Mouse (Mus musculus) gastrocnemius, postnatal 4 days (tissue): Measurements from ENCODE around the gene Rapgef1. TPM values are rescaled to one million over a fixed set of nuclear protein-coding genes. Genes with fewer than 3 reads are reported as not detected.
"Not testable (repeated sequence)": the region's sequence is repeated elsewhere in the genome, so short reads cannot be mapped to it uniquely, and the experiment has no call there.

ENCODE experiments used
- DNase-seq, 2 experiments: peaks; one replicate each; pipeline ENCODE4 v3.0.0; 2021 to 2022; ENCODE audit warnings: low spot score in 2 of 2, mixed read lengths in 2 of 2
- total RNA-seq, 2 experiments: library from RNA; stranded (reverse); gene quantifications; 2 replicates each; pipeline ENCODE4 v1.2.3; 2021

Gene Rapgef1
- total RNA-seq, 2 experiments from 2014 or later: 110 to 121 TPM

DNA sequence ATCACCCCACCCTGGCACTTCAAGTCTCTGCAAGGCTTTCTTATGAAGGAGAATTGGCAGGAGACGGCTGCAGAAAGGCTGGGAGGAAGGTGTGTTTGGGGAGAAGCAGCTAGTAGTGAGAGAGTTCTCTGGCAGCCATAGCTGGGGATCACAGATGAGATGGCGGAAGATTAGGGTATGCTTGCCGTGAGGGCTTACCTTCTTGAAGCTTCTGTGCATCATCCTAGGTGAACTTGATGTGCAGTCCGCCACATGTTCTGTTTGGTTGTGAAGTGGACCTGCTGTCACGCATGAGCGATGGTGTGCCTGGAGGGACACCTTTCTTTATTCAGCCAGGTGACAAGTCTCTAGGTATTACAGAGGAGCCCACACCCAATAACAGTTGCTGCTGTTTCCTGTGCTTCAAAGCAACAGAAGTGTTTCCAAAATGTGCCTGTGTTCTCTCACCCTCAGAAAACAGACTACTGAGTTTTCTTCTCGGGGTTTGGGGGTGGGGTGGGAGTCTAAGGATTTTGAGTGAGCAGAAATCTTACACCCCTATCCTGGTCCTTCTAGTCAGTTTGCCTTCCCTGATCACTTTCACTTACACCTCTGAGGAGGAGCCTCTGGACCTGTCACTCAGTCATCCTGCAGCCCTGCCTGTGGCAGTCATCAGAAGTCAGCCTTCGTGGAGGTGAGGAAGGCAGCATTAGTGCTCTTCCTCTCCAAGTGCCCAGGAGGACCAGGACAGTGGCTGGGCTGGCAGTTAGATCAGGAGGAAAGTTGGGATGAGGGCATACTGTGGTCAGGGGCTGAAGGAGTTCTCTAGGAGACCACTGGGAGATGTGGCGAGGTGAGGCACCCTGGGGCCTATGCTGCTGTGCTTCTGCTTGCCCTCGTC is 2.8 kb downstream of the Rapgef1 start:
- no peak for DNase-seq

GRCm38 (mm10) chr2:29623247-29624090 is 3.9 kb downstream of the Rapgef1 start:
- DNase-seq: no peak

- DNase-seq: no peak
These were observed 4.6 kb downstream of the Rapgef1 start for GRCm38 (mm10) chr2:29624091-29624608.

DNA sequence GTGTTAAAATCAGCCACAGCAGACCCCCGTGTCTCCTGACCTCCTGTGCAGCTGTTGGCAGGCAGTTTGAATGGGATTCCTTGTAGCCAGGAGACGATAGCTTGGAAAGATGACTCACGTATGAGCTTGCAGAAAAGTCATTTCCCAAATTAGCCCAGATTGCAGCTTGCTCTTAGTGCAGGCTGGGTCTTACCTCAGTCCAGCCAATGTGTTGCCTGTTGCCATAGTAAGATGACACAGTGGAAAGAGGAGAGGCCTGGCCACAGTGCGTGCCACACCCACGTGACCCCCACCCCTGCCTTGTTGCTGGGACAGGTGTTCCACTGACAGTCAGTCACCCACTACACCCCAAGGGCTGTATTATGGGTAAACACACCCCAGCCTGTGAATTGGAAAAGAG is 5.2 kb downstream of the Rapgef1 start:
- peak in 1 of 2 experiments; percentile 55 for DNase-seq

GRCm38 (mm10) chr2:29625573-29626200 is 6.2 kb downstream of the Rapgef1 start:
- DNase-seq: no peak

- DNase-seq: no peak
These were observed 7.8 kb downstream of the Rapgef1 start for GRCm38 (mm10) chr2:29627337-29627736.

DNA sequence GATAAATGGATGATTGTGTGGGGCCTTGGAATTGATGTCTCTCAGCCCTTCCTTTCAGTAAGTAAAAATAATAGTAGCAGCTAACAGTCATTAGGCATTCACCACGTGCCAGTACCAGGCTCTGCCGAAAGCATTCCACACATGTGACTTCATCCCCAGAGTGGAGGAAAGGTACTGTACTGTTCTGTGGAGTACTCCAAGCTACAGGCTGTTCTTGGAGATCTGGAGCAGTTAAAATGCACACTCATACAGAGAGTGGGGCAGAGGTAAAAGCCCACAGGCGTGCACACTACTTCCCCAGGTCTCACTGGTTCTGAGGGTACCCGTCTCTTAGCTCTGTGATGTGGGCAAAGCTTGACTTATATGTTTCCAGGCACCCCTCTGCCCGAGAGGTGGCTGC is 8.7 kb downstream of the Rapgef1 start:
- DNase-seq: no peak

DNA sequence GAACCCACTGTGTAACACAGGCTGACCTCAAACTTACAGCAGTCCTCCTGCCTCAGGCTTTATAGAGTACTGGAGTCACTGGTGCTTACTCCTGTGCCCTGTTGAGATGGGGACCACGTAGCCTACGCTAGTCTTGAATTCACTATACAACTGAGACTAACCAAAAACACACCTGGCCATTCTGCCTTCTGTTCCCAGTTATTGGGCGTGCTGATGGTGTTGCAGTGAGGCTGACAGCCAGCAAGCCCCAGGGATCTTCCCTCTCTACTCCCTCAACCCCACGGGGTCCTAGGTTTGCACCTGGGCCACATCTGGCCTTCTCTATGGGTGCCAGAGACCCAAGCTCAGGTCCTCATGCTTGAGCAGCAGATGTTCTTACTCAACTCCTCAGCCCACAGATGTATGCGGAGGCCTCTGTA is 9.3 kb downstream of the Rapgef1 start:
- no peak for DNase-seq

GRCm38 (mm10) chr2:29629311-29629710 is 9.8 kb downstream of the Rapgef1 start:
- DNase-seq: no peak

GRCm38 (mm10) chr2:29630141-29630771 is 10.7 kb downstream of the Rapgef1 start:
- no peak for DNase-seq

- DNase-seq: no peak
These were observed 11.5 kb downstream of the Rapgef1 start for GRCm38 (mm10) chr2:29631020-29631419.

DNA sequence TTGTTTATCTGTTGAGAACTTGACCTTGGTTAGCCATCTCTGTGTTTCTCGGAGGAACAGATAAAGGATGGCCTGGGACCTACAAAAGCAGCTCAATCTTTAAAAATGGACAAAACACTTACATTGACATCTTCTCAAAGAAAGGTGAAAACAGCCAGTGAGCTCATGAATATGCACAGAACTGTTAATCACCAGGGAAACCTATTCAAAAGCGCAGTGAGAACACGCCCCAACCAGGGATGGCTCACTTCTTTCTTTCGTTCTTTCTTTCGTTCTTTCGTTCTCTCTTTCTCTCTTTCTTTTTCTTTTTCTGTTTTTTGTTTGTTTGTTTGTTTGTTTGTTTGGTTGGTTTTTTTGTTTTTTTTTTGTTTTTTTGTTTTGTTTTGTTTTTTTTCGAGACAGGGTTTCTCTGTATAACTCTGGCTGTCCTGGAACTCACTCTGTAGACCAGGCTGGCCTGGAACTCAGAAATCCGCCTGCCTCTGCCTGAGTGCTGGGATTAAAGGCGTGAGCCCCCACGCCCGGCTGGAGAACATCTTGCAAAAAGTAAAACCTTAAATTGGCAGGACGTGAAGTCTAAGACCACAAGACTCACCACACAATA is 12.1 kb downstream of the Rapgef1 start:
- DNase-seq: not testable (repeated sequence)

GRCm38 (mm10) chr2:29632168-29632662 is 12.7 kb downstream of the Rapgef1 start:
- no peak for DNase-seq

GRCm38 (mm10) chr2:29633101-29633554 is 13.6 kb downstream of the Rapgef1 start:
- DNase-seq: peak; percentile 56 to 74

DNA sequence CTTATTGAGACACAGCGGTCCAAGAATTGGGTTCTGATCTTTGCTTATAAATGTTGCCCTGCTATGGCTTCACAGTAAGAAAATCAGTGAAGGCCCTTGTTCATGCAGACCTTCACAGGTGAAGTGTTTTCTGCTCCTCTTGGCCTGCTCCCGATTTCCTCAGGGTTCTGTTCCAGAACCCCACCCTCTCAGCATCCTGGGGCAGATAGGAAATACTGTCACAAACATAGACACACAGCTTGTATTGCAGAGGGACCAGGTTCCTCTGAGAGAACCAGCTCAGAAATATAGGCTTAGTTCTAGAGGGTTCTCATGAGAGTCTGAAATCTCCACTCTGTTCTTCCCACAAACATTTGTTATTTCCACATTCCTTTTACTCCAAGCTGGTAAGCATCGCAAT is 14.3 kb downstream of the Rapgef1 start:
- DNase-seq: no peak

DNA sequence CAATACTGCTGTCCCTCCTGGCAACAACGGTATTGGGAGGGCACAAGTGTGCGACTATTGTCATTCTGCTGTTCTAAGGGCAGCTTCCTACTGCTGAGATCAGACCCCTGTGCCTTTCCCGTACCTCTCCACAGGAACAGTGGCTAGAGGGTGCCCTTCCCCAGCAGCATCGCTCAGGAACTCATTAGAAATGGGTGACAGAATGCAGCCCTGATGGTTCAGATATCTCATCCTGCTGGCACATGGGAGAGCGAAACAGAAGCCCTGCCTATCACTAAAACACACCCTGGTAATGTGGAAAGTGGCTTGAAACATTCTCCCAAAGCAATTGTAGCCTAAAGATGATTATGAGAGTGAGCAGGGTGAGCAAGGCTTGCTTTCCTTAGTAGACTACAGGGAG is 15.0 kb downstream of the Rapgef1 start:
- DNase-seq: no peak

- no peak for DNase-seq
These were observed 16.5 kb downstream of the Rapgef1 start for GRCm38 (mm10) chr2:29635966-29636507.

GRCm38 (mm10) chr2:29637528-29637927 is 18.0 kb downstream of the Rapgef1 start:
- no peak for DNase-seq

DNA sequence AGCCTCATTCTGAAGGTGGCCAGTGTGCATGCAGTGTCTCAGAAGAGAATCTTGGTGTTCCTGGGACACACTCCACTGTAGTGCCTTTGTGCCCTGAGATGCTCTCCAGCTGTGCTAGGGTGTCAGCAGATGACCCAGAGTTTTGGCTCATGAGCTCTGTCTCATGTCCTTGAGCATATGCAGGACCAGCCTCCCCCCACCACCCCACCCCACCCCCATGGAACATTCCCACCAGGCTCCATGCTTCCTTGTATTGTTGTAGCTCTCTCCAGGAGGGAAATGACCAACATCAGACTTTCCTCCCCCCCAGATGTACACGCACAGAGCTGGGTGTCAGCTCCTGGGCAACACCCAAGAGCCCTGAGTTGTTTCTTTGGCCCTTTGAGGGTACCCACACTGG is 19.9 kb downstream of the Rapgef1 start:
- DNase-seq: no peak
